Mouse (Mus musculus): ENCODE measurements at regions not wholly inside any gene's neighbourhood (a gene's known extent, or its start where the extent isn't known, plus 50 kb on each side); places are given as distances from the start of the nearest gene placed in this dataset.

GRCm38 (mm10) chr3:142940874-142941273 is 59.1 kb upstream of the Pkn2 start:
- TF ChIP-seq CTCF (IDR thresholded peaks at IDR 0.05 in 2 of 3, conservative IDR thresholded peaks at IDR 0.05 in 1 of 3; ENCODE audit: control insufficient read depth in 1 of 3, insufficient read depth in 1 of 3, low read depth in 2 of 3, low read length in 3 of 3, poor library complexity in 1 of 3, severe bottlenecking in 1 of 3): no peak
- no peak for TF ChIP-seq JUND (IDR thresholded peaks at IDR 0.05; ENCODE audit: low read depth, low read length)
- TF ChIP-seq BHLHE40 (IDR thresholded peaks at IDR 0.05; ENCODE audit: borderline replicate concordance, low read depth, low read length): no peak
- no peak for TF ChIP-seq CHD2 (IDR thresholded peaks at IDR 0.05; ENCODE audit: low read length)
- TF ChIP-seq POLR2AphosphoS2 (IDR thresholded peaks at IDR 0.05; ENCODE audit: low read length): no peak
- no peak for TF ChIP-seq CHD1 (IDR thresholded peaks at IDR 0.05; ENCODE audit: low read depth, low read length)
- no peak for TF ChIP-seq MAX (IDR thresholded peaks at IDR 0.05; ENCODE audit: low read length)
- TF ChIP-seq KAT2A (conservative IDR thresholded peaks at IDR 0.05; ENCODE audit: low read depth, low read length): no peak
- TF ChIP-seq POLR2A (IDR thresholded peaks at IDR 0.05; ENCODE audit: control insufficient read depth in 1 of 2, insufficient read depth in 1 of 2, low read depth in 1 of 2, low read length in 2 of 2, poor library complexity in 1 of 2): no peak
- no peak for TF ChIP-seq TAL1 (IDR thresholded peaks at IDR 0.05; ENCODE audit: low read length)
- no peak for TF ChIP-seq E2F4 (IDR thresholded peaks at IDR 0.05; ENCODE audit: borderline replicate concordance, low read depth, low read length)
- TF ChIP-seq TBP (IDR thresholded peaks at IDR 0.05; ENCODE audit: low read depth, low read length): no peak
- no peak for TF ChIP-seq GABPA (IDR thresholded peaks at IDR 0.05; ENCODE audit: low read depth, low read length)
- TF ChIP-seq SIN3A (IDR thresholded peaks at IDR 0.05; ENCODE audit: low read length): no peak
